Mouse (Mus musculus): ENCODE measurements around the gene Nrg3. TPM values are rescaled to one million over a fixed set of nuclear protein-coding genes. Genes with fewer than 3 reads are reported as not detected.

Nrg3 gene
- total and polyA plus RNA-seq, 3 experiments, result not detected

GRCm38 (mm10) chr14:38703894-38704293 is 769.0 kb downstream of the Nrg3 start:
- Histone ChIP-seq H3K9me3 (replicated peaks; ENCODE audit: insufficient read depth, low read length) (no peaks in the 10 kb centered on the region), H3K79me2 (ENCODE audit: control insufficient read depth, insufficient read depth, low read length, poor library complexity) (no peaks in the 10 kb centered on the region), H3K27me3 (ENCODE audit: control insufficient read depth in 1 of 2, insufficient read depth in 2 of 2, low read length in 2 of 2) (no peaks in the 10 kb centered on the region), H3K36me3 (ENCODE audit: control insufficient read depth in 1 of 2, insufficient read depth in 2 of 2, low read length in 2 of 2) (no peaks in the 10 kb centered on the region), H3K27ac (ENCODE audit: control insufficient read depth, low read depth, low read length) (no peak overlapping the region), H3K4me1 (ENCODE audit: control insufficient read depth in 1 of 2, insufficient read depth in 2 of 2, low read length in 2 of 2) (no peaks in the 10 kb centered on the region), H3K9ac (ENCODE audit: control insufficient read depth, low read depth, low read length, poor library complexity, severe bottlenecking) (no peak overlapping the region), H3K4me3 (ENCODE audit: control insufficient read depth in 1 of 2, insufficient read depth in 1 of 2, low read depth in 2 of 2, low read length in 2 of 2) (no peak overlapping the region)
- no peak for DNase-seq (ENCODE audit: low read depth, low spot score)
- TF ChIP-seq MXI1 (IDR thresholded peaks at IDR 0.05; ENCODE audit: low read depth, low read length), result no peak

DNA sequence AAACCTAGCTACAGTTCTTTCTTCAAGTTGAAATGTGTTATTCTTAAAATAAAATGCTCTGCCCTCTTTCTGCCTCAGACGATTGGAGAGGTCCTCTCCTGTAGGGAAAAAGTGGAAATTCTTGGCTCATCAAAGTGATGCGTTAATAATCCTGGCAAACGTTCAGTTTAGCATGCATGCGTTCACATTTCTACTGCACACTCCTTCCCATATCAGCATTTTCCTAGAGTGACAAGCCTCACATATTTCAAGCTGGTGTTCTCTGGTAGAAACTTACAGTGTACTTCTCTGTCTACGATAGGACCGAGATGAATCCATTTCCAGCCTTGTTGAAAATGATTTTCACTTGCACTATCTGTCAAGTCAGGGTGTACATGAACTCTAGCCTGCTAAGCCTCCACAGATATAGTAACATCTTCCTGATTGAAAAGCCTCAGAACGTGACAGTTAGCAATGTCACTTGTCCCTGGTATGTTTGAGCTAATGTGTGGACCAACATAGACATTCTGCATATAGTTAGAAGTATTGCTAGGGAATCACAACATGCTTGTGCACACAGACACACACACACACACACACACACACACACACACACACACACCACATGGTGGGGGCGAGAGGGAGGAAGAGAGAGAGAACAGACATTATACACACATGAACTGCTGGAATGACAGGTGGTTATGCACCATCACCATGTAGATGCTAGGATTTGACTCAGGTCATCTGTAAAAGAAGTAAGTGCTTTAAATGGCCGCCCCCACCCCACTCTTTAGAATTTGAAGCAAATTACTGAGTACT is 770.1 kb downstream of the Nrg3 start:
- TF ChIP-seq MAFK (IDR thresholded peaks at IDR 0.05; ENCODE audit: borderline replicate concordance, low read depth, low read length) (no peak), ZC3H11A (IDR thresholded peaks at IDR 0.05; ENCODE audit: low read depth, low read length) (no peak), TCF12 (IDR thresholded peaks at IDR 0.05; ENCODE audit: low read depth, low read length) (no peak), KAT2A (conservative IDR thresholded peaks at IDR 0.05; ENCODE audit: low read depth, low read length) (no peak), GATA1 (IDR thresholded peaks at IDR 0.05; ENCODE audit: low read depth, low read length) (no peak), HCFC1 (IDR thresholded peaks at IDR 0.05; ENCODE audit: low read depth, low read length) (no peak), MYB (IDR thresholded peaks at IDR 0.05; ENCODE audit: low read depth, low read length) (no peak), NRF1 (IDR thresholded peaks at IDR 0.05; ENCODE audit: insufficient read depth, low read depth, low read length, poor library complexity, severe bottlenecking) (no peak), CHD2 (IDR thresholded peaks at IDR 0.05; ENCODE audit: low read length) (no peak), POLR2AphosphoS5 (IDR thresholded peaks at IDR 0.05; ENCODE audit: borderline replicate concordance, low read depth, low read length) (no peak), USF1 (IDR thresholded peaks at IDR 0.05; ENCODE audit: low read depth, low read length) (no peak), EP300 (IDR thresholded peaks at IDR 0.05; ENCODE audit: low read depth in 1 of 2, low read length in 2 of 2) (no peak), ZMIZ1 (IDR thresholded peaks at IDR 0.05; ENCODE audit: low read depth, low read length) (no peak), SIN3A (IDR thresholded peaks at IDR 0.05; ENCODE audit: low read length) (no peak), MEF2A (IDR thresholded peaks at IDR 0.05; ENCODE audit: extremely low read depth, insufficient replicate concordance, low read depth, low read length, poor library complexity, severe bottlenecking) (no peak)
- Histone ChIP-seq H3K4me3 (ENCODE audit: control insufficient read depth in 1 of 2, insufficient read depth in 1 of 2, low read depth in 2 of 2, low read length in 2 of 2) (no peak overlapping the region), H3K36me3 (ENCODE audit: control insufficient read depth in 1 of 2, insufficient read depth in 2 of 2, low read length in 2 of 2) (no peaks in the 10 kb centered on the region), H3K27me3 (ENCODE audit: control insufficient read depth in 1 of 2, insufficient read depth in 2 of 2, low read length in 2 of 2) (no peaks in the 10 kb centered on the region), H3K9ac (ENCODE audit: control insufficient read depth, low read depth, low read length, poor library complexity, severe bottlenecking) (no peak overlapping the region), H3K27ac (ENCODE audit: control insufficient read depth, low read depth, low read length) (no peak overlapping the region), H3K79me2 (ENCODE audit: control insufficient read depth, insufficient read depth, low read length, poor library complexity) (no peaks in the 10 kb centered on the region), H3K4me1 (ENCODE audit: control insufficient read depth in 1 of 2, insufficient read depth in 2 of 2, low read length in 2 of 2) (no peaks in the 10 kb centered on the region), H3K9me3 (replicated peaks; ENCODE audit: insufficient read depth, low read length) (no peaks in the 10 kb centered on the region)
- DNase-seq (ENCODE audit: low read depth, low spot score), result no peak

All from MEL (cell line).